Mouse (Mus musculus): Measurements from ENCODE around the gene Fbxl15. TPM values are rescaled to one million over a fixed set of nuclear protein-coding genes. Genes with fewer than 3 reads are reported as not detected.
A peak's percentile ranks its signal among the peaks of the same experiment; 100 is the strongest.

The Fbxl15 gene
- polyA plus RNA-seq (2016; fragmentation: Nextera tagmentation; extraction: Ambion mirVana), result 9.9 and 10.0 TPM in 2 replicates

GRCm38 (mm10) chr19:46328081-46329030 is at the start of gene Fbxl15:
Fbxl15 (plus strand) TSS chr19:46328184.
- Histone ChIP-seq H3K36me3 (peaks cover 18% of the 10 kb centered on the region), H3K4me3 (peak within 1 kb of the TSS; percentile 81), H3K27ac (ENCODE audit: poor library complexity, severe bottlenecking) (peak within 1 kb of the TSS; percentile 70), H3K9me3 (replicated peaks) (no peaks in the 10 kb centered on the region), H3K4me2 (peak within 1 kb of the TSS; percentile 99), H3K4me1 (replicated peaks) (peaks cover 22% of the 10 kb centered on the region), H3K9ac (peak within 1 kb of the TSS; percentile 84), H3K27me3 (replicated peaks) (peaks cover 43% of the 10 kb centered on the region)
- peak; percentile 88 for ATAC-seq (ENCODE audit: insufficient number of reproducible peaks, low FRiP score)
- under 1% methylated on average over 81 of the region's 81 CpGs for WGBS

DNA sequence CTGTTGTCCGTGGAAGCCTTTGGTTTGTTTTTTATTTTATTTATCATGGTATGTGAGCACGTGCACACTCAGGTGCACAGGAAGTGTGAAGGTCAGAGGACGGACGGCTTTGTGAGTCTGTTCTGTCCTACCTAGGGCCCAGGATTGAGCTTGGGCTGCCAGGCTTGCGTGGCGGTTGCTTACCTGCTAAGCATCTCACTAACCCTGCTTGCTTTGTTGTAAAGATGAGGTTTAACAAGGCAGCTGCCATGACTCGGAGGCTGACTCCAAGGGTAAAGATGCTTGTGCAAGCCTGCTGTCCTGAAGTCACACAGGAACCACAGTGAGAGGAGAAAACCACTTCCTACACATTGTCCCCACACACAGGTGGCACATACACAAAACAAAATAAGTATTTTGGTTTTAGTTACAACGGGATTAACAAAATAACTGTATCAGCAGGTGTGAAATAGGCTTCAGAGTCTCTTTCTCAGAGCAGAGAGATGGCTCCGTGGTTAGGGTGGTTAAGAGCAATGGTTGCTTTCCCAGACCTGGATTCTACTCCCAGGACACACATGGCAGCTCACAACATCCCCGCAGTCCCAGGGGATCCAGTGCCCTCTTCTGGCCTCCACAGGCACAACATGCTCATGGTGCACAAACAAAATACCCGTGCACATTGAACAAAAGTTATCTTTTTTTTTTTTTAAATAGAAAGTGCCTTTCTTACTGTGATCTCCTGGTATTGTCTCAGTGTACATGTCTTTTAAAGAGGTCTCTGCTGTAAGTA is 45.7 kb upstream of the Fbxl15 start:
- H3K27ac ChIP-seq (ENCODE audit: poor library complexity, severe bottlenecking), result no peak overlapping the region
- no peaks in the 10 kb centered on the region for H3K4me1 ChIP-seq (replicated peaks)
- H3K4me2 ChIP-seq, result no peak overlapping the region
- 89% methylated on average over 11 of the region's 11 CpGs for WGBS
- no peak for ATAC-seq (ENCODE audit: insufficient number of reproducible peaks, low FRiP score)
- no peak overlapping the region for H3K9ac ChIP-seq
- H3K4me3 ChIP-seq, result no peak overlapping the region
- H3K9me3 ChIP-seq (replicated peaks), result no peaks in the 10 kb centered on the region
- no peaks in the 10 kb centered on the region for H3K27me3 ChIP-seq (replicated peaks)
- H3K36me3 ChIP-seq, result peaks cover 88% of the 10 kb centered on the region

DNA sequence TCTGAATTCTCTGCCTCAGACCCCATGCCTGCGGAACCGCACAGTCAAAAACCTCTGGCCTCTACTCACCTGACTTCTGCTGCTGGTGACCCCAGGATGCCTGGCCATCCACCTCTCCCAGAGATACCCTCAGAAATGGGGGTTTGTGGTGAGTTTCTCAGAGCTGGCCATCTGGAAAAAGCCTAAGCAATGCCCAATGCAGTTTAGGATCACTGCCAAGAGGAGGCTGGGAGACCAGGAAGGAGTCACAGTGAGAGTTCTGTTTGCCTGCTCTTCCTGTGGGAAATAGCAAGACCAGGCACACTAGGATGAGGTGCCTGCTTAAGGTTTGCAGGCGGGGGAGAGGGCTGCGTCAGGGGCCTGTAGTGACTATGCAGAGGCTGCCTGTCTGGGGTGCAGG is 43.3 kb upstream of the Fbxl15 start:
- no peak for ATAC-seq (ENCODE audit: insufficient number of reproducible peaks, low FRiP score)
- H3K27ac ChIP-seq (ENCODE audit: poor library complexity, severe bottlenecking), result no peak overlapping the region
- no peak overlapping the region for H3K4me3 ChIP-seq
- 92% methylated on average over 4 of the region's 4 CpGs for WGBS
- H3K27me3 ChIP-seq (replicated peaks), result no peaks in the 10 kb centered on the region
- H3K9ac ChIP-seq, result no peak overlapping the region
- H3K36me3 ChIP-seq, result peaks cover 76% of the 10 kb centered on the region
- H3K4me1 ChIP-seq (replicated peaks), result no peaks in the 10 kb centered on the region
- H3K4me2 ChIP-seq, result no peak overlapping the region
- no peaks in the 10 kb centered on the region for H3K9me3 ChIP-seq (replicated peaks)

DNA sequence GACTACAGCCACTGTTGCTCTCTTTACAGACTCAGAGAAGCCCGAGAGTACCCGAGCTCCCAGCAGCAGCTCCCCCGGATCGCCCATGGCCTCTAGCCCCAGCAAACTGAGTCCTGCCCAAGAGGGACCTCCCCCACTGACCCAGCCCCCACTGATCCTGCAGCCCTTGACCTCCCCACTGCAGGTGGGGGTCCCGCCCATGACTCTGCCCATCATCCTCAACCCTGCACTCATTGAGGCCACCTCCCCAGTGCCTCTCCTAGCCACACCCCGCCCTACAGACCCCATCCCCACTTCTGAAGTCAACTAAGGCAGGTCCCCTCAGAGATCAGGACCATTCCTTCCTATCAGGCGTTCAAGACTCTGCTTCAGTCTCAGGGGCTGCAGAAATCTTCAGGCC is 42.4 kb upstream of the Fbxl15 start:
- Histone ChIP-seq H3K27me3 (replicated peaks) (no peaks in the 10 kb centered on the region), H3K9me3 (replicated peaks) (no peaks in the 10 kb centered on the region), H3K9ac (no peak overlapping the region), H3K4me1 (replicated peaks) (no peaks in the 10 kb centered on the region), H3K4me2 (no peak overlapping the region), H3K27ac (ENCODE audit: poor library complexity, severe bottlenecking) (no peak overlapping the region), H3K36me3 (peaks cover 66% of the 10 kb centered on the region), H3K4me3 (no peak overlapping the region)
- ATAC-seq (ENCODE audit: insufficient number of reproducible peaks, low FRiP score), result no peak
- WGBS, result 87% methylated on average over 7 of the region's 7 CpGs

- Histone ChIP-seq H3K27me3 (replicated peaks) (no peaks in the 10 kb centered on the region), H3K9me3 (replicated peaks) (no peaks in the 10 kb centered on the region), H3K4me3 (no peak overlapping the region), H3K36me3 (peaks cover 63% of the 10 kb centered on the region), H3K9ac (no peak overlapping the region), H3K4me2 (no peak overlapping the region), H3K4me1 (replicated peaks) (no peaks in the 10 kb centered on the region), H3K27ac (ENCODE audit: poor library complexity, severe bottlenecking) (no peak overlapping the region)
- WGBS, result 91% methylated on average over 6 of the region's 6 CpGs
- ATAC-seq (ENCODE audit: insufficient number of reproducible peaks, low FRiP score), result no peak; the same call in 1 of the 2 replicates
Measured at GRCm38 (mm10) chr19:46286047-46286446, 41.9 kb upstream of the Fbxl15 start.

- H3K36me3 ChIP-seq, result peaks cover 55% of the 10 kb centered on the region
- H3K27ac ChIP-seq (ENCODE audit: poor library complexity, severe bottlenecking), result no peak overlapping the region
- 84% methylated on average over 3 of the region's 3 CpGs for WGBS
- H3K4me2 ChIP-seq, result no peak overlapping the region
- ATAC-seq (ENCODE audit: insufficient number of reproducible peaks, low FRiP score), result no peak
- no peaks in the 10 kb centered on the region for H3K4me1 ChIP-seq (replicated peaks)
- no peaks in the 10 kb centered on the region for H3K27me3 ChIP-seq (replicated peaks)
- no peaks in the 10 kb centered on the region for H3K9me3 ChIP-seq (replicated peaks)
- H3K4me3 ChIP-seq, result no peak overlapping the region
- no peak overlapping the region for H3K9ac ChIP-seq
Measured at GRCm38 (mm10) chr19:46286926-46287325, 41.1 kb upstream of the Fbxl15 start.

DNA sequence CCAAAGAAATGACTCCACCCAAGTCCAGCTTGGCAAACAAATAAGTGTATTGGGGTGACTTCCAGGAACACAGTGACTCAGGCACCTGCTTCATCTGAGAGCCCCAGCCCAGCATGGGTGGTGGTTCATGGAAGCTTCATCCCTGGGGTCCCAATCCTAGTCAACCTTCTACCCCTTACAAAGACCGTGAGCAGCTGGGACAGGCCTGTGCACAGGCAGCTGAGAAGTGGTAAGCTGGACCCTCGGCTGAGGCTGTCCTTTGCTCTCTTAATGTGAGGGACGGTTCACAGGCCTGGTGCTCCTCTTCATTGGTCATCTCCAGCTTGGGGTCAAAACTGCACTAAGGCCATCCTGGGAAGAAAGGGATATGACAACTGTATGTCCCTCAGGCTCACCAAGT is 40.4 kb upstream of the Fbxl15 start:
- peaks cover 2% of the 10 kb centered on the region; the same call in 1 of the 2 replicates for H3K27me3 ChIP-seq (replicated peaks)
- peaks cover 48% of the 10 kb centered on the region for H3K36me3 ChIP-seq
- no peak overlapping the region for H3K4me3 ChIP-seq
- H3K9ac ChIP-seq, result no peak overlapping the region
- no peak for ATAC-seq (ENCODE audit: insufficient number of reproducible peaks, low FRiP score)
- H3K9me3 ChIP-seq (replicated peaks), result no peaks in the 10 kb centered on the region
- no peak overlapping the region for H3K27ac ChIP-seq (ENCODE audit: poor library complexity, severe bottlenecking)
- 84% methylated on average over 3 of the region's 3 CpGs for WGBS
- H3K4me2 ChIP-seq, result no peak overlapping the region
- H3K4me1 ChIP-seq (replicated peaks), result no peaks in the 10 kb centered on the region

- 56% methylated on average over 12 of the region's 12 CpGs for WGBS
Measured at GRCm38 (mm10) chr19:46290535-46291105, 37.4 kb upstream of the Fbxl15 start.

GRCm38 (mm10) chr19:46296938-46297337 is 31.0 kb upstream of the Fbxl15 start:
- H3K36me3 ChIP-seq, result no peaks in the 10 kb centered on the region
- H3K27me3 ChIP-seq (replicated peaks), result peaks cover 12% of the 10 kb centered on the region
- H3K27ac ChIP-seq (ENCODE audit: poor library complexity, severe bottlenecking), result no peak overlapping the region
- H3K4me2 ChIP-seq, result no peak overlapping the region
- no peaks in the 10 kb centered on the region for H3K9me3 ChIP-seq (replicated peaks)
- ATAC-seq (ENCODE audit: insufficient number of reproducible peaks, low FRiP score), result no peak
- H3K4me1 ChIP-seq (replicated peaks), result no peaks in the 10 kb centered on the region
- 55% methylated on average over 4 of the region's 4 CpGs for WGBS
- H3K4me3 ChIP-seq, result no peak overlapping the region
- H3K9ac ChIP-seq, result no peak overlapping the region

More at GRCm38 (mm10) chr19:46290535-46291105, 37.4 kb upstream of the Fbxl15 start:
- ATAC-seq (ENCODE audit: insufficient number of reproducible peaks, low FRiP score), result no peak
- Histone ChIP-seq H3K4me3 (no peak overlapping the region), H3K36me3 (peaks cover 20% of the 10 kb centered on the region), H3K4me1 (replicated peaks) (no peaks in the 10 kb centered on the region), H3K9ac (no peak overlapping the region), H3K4me2 (no peak overlapping the region), H3K27me3 (replicated peaks) (peaks cover 12% of the 10 kb centered on the region), H3K27ac (ENCODE audit: poor library complexity, severe bottlenecking) (no peak overlapping the region), H3K9me3 (replicated peaks) (no peaks in the 10 kb centered on the region)

DNA sequence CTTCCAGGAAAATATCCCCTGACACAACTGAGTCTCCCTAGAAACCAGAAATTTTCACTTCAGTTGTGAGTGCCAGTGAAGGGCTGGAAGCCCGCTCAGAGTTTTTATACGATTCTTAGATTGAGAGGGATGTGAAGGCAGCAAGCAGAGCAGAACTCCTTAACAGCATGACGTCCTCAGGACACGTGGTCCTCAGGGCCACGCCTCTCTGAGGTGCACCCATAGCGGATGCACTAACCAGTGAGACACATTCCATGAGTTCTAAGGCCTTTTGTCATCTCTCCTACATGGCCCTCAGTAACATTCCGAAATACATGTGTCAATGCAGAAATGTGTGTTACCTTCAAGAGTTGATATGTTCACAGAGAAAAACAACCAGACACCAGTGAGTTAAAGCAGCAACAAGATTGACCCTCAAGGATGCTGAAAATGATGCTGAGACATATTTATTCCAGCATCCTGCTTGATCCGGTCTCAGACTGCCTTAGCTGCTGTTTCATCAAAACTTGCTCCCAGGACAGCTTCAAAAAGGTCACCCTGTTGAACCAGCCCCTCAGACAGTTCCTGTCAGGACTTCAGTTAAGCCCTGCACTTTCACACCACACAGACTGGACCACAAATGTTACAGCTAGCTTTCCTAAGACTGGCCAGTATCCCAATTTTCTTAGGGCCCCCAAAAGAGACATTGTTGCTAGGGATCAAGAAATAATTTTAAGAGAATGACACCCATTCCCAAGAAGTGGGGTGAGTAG is 27.5 kb upstream of the Fbxl15 start:
- Histone ChIP-seq H3K9me3 (replicated peaks) (no peaks in the 10 kb centered on the region), H3K4me2 (no peak overlapping the region), H3K27ac (ENCODE audit: poor library complexity, severe bottlenecking) (no peak overlapping the region), H3K4me3 (no peak overlapping the region), H3K27me3 (replicated peaks) (no peaks in the 10 kb centered on the region), H3K9ac (no peak overlapping the region), H3K4me1 (replicated peaks) (peaks cover 10% of the 10 kb centered on the region; the same call in 1 of the 2 replicates), H3K36me3 (no peaks in the 10 kb centered on the region)
- 36% methylated on average over 8 of the region's 8 CpGs for WGBS
- no peak for ATAC-seq (ENCODE audit: insufficient number of reproducible peaks, low FRiP score)
